Mouse (Mus musculus): ENCODE measurements around the gene Chd1.
"Not testable (repeated sequence)": the region's sequence is repeated elsewhere in the genome, so short reads cannot be mapped to it uniquely, and the experiment has no call there.

Gene Chd1

DNA sequence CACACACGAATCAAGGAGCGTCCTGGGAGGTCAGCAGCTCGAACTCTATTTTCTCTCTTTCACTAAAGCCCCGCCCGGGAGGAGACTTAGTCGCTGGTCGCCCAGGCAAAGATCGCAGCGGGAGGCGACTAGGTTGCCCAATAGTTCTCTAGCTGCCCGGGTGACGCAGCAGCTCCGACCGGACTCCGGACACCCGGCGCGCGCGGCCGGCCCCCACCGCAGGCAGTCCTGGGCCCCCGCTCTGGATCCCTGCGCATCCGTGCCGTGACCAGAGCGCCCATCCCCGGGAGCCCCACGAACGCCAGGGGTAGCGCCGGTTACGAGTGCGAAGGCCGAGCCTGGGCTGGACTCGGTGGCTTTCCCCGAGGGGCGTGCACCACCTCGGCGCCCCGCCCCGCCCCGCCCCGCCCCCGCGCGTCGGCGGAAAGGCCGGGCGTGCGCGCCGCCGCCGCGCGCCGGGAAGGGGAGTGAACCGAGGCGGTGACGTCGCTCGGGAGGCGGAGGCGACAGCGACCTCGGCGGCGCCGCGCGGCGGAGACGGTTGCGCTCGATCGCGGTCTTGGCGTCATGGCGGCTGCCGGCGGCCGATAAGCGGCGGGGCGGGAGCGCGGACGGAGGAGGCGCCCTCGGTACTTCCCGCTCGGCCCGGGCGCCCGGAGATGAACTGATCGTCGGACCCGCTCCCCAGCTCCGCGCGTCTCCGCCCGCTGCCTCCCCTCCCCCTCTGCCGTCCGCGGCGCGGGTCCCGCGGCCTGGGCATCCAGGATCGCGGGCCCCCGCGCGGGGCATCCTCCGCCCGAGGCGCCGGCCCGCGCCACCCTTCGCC is at the start of gene Chd1:
TSS of gene Chd1 (plus strand) at position 493 of the 826 bp plus-strand sequence.
- DNase-seq: peak; percentile 87

DNA sequence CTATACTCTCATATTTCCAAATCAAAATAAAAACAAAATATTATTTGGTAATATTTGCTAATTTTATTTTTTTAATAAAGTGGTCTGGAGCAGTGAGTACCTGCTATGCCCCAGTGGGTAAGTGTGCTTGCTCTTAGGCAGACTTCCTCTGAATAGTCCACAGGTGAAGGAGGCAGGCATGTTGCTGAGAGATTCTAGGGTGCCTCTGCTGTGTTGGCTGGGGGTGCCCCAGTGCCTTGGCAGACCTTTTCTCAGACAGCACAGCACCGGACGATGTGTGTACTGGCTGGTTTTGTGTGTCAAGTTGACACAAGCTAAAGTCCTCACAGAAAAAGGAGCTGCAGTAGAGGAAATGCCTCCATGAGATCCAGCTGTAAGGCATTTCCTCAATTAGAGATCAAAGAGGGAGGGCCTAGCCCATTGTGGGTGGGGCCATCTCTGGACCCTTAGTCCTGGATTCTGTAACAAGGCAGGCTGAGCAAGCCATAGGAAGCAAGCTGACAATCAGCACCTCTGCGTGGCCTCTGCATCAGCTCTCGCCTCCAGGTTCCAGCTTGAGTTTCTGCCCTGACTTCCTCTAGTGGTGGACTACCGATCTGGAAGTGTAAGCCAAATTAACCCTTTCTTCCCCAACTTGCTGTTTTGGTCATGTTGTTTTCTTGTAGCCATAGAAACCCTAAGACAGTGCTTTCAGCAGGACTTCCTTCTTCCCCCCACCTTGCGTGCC is 47.7 kb upstream of the Chd1 start:
- no peak for DNase-seq

DNA sequence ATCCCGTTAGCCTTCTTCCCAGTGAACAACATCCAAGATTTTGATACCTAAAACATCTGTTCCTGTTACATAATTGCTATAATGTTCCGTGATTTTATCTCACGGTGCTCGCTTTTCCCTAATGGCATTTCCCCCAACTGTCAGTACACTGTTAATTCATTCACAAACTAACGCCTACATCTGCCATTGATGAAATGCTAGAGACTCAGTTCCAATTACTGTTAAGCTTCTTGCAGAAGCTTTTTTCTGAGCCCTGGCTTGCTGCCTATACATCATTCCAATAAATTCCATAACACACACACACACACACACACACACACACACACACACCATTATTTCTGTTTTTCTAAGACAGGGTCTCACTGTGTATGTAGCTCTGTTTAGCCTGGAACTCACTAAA is 31.9 kb upstream of the Chd1 start:
- no peak for DNase-seq

DNA sequence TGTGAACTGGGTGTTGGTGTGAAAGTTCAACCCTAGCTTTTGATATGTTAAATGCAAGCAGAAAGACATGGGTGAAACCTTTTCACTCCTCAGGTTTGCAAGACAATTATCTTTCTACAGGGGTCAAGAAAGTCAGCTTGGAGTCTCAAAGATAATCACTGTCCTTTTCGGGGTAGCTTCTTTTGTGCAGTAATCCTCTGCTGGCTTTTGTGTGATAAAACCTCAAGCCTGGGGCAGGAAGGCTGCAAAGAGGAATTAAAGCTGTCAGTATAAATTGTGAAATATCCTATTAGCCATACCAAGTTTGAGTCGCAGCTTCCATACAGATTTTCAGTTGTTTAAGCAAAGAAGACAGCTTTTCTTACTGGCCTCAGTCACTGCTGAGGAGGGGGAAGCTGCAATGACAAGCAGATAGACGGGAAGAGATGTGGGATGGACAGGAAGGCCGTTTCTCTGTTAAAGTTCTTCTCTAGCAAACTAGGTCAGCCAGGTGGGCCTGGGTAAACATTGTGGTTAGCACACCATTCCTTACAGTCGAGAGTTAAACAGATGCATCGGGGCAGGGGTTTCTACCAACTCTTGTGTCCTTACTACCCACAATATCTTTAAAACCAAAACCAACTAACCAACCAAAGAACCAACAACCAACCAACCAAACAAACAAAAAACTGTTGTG is 26.7 kb upstream of the Chd1 start:
- DNase-seq: peak; percentile 75

DNA sequence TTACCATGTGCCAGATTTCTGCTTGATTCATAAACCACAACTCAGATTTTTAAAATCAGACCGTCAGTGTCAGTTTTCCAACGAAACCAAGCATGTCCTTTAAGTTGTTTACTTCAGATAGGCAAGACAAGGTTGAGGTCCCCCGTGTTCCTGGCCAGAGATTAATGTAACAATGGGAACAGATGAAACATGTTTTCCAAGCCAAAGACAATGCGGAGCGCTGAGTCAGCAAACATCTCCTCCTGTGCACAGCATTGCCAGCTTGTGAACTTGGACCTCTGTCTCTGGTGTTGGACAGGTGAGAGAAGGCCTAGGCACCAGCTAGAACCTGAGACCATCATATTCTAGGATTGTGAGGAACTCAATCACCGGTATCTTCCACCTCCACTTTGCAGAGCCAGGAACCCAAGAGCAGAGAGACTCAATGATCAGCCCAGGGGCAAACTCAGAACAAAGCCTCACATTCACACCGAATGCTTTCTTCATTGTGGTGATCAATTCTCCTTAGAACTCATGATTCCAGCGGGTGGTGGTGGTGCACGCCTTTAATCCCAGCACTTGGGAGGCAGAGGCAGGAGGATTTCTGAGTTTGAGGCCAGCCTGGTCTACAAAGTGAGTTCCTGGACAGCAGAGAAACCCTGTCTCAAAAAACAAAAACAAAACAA is 24.7 kb upstream of the Chd1 start:
- no peak for DNase-seq

DNA sequence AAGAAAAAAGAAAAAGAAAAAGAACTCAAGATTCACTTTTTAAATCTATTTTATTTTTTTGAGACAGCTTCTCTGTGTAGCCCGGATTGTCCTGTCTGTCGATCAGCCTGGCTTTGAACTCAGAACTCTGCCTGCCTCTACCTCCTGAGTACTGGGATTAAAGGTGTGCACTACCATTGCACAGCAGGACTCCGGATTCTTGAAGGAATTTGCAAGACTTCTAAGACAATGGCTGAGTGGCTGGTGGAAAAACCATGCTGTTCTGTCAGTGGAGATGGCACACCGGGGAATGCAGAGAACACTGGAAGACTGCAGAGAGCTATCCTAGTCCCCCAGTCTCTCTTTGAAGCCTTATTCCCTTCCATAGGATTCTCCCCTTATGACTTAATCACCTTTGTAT is 24.1 kb upstream of the Chd1 start:
- no peak for DNase-seq

DNA sequence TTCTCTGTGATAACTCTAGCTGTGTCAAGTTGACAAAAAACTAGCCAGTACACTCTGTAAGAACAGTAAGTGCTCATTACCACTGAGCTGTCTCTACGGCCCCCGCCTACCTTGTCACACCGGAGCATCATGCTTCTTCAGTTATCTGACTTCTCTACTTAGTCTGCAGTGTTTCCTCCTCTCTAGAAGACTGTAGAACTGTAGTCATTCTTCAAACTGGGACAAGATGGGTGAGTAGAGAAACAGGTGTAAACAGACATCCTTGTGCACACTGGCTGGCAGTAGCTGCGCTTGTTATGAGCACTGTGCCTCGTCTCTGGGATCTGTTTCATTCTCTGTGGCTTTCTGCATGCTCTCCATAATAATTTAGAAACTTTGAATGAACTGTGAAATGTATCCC is 18.4 kb upstream of the Chd1 start:
- peak; percentile 49 for DNase-seq

DNA sequence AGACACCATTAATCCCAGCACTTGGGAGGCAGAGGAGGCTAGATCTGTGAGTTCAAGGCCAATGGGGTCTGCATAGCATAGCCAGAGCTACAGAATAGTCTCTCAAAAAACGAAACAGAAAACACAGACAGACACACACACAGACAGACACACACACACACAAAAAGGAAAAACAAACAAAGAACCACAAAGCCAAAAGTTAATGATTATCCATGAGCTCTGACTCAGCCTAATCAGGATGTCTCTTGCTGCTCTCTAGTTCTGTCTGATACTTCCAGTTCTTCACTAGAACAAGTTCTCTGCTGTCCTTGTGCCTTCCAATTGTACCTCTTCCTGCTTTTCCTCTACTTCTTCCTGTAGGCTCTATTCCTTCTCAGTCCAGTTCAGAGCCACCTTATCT is 14.5 kb upstream of the Chd1 start:
- no peak for DNase-seq

DNA sequence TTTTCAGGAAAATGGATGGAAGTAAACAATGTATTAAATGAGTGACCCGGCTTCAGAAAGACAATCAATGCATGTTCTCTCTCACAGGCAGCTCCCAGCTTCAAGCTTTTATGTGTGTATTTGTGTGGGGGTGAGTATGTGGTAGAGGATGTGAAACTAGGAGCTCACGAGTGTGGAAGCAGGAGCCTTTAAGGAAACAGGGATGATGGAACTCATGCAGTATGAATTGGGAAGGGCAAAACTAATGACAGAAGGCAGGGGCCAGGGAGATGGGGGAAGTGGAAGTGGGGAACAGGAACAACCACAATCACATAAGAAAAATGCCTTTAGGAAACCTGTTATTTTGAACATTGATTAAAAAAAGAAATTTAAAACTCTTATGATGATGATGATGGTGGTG is 9.2 kb upstream of the Chd1 start:
- no peak for DNase-seq

DNA sequence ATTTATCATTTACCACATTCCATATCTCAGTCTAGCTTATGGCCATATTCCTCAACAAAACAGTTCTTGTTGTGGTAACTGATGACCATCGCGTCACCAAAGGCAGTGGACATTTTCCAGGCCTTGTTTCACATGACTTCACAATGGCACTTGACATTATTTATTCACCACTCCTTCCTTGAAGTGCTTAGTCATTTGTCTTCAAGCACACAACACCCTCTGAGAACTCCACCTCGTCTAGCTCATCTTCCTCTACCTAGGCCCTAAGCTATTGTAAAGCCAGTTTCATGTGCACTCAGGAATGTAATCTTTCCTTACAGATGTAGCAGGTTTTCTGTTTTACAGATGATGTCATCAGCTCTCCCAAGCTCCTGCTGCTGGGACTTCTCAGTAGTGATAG is 5.8 kb upstream of the Chd1 start:
- DNase-seq: no peak

DNA sequence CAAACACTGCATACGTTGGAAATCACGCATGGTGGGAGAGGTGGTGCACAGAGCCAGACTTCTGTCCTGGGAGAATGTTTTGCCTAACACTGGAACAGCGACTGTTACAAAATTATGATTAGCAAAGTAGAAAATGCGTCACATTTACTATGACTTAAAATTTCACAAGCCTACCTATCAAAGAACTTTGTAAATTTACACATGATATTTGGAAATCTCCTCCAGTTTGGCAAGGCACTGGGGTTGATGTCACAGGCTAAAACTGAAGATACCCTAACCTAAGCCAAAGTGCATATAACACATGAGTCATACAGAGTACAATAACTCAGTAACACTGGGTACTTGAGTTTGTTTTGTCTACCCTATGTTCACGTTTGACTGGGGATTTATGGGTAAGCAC is 3.3 kb upstream of the Chd1 start:
- DNase-seq: no peak

DNA sequence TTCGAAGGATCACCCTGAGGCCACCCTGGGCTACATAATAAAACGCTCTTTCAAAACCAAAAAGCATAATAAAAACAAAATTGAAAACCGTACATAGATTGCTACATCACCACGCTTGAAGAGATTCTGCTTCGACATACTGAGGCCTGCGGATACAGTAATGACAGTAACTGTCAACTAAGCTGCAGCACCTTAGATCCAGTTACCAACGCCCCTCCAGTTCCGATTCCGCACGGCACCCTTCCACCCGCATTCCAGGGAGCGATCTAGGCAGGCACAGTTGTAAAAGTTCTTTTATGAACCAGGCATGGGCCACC is 651 bp upstream of the Chd1 start:
- DNase-seq: no peak

DNA sequence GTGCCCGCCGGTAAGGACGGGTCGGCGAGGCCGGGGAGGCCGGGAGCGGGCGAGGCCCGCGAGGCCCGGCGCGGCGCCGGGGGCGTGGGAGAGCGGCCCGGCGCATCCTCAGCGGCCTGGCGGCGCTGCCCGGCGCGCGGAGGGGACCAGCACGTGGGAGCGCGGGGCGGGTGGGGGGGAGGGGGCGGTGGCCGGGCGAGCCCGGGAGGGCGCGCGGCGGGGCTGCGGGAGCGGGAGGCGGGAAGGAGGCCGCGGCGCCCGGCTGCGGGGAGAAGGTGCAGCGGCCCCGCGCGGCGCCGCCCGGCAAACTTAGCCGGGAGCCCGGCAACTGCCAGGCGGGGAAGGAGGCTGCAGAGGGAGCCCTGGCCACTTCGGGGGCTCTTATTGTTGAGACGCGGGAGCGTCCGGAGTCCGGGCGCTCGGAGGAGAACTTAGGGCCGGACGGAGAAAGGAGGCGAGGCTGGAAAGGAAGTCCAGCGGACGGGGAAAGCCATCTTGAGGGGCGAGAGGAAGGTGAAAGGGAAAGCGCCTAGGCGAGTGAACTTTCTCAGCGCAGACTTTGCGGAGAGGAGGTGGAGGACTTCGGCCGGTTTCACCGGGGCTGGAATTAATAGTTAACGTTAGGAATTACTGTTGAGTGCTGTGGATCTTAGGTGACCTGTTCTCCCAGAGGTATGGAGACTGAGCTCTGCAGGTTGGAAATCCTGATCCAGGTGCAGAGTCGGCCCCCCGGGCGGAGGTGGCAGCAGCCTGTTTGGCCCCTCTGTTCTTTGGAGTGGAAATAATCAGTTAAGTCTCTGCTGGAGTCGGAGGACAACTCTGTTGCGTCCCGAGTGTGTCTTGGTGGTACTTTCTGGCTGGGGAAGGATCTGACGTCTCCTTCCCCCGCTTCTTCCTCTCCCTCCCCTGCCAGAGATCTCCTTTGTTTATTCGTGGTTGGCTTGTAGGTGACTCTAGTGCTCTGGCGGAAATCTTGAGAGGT is 827 bp downstream of the Chd1 start:
- DNase-seq: peak; percentile 74

DNA sequence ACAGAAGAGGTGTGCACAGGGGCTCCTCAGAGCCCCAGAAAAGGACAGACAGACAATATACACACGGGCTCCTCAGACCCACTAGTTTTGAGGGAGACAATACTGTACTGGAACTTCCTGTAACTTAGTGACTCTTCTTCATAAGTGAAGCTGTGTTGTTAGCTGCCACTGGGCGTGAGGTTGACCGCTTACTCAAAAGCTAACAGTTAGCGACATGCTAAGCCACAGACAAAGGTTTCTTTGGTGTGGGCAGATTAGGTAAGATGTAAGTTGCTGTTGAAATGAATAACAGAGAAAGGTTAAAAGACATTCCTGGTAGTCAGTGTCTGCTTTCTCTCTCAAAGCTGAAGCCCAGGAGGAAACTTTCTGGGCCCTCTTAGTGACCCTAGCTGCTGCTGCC is 9.7 kb downstream of the Chd1 start:
- DNase-seq: no peak

DNA sequence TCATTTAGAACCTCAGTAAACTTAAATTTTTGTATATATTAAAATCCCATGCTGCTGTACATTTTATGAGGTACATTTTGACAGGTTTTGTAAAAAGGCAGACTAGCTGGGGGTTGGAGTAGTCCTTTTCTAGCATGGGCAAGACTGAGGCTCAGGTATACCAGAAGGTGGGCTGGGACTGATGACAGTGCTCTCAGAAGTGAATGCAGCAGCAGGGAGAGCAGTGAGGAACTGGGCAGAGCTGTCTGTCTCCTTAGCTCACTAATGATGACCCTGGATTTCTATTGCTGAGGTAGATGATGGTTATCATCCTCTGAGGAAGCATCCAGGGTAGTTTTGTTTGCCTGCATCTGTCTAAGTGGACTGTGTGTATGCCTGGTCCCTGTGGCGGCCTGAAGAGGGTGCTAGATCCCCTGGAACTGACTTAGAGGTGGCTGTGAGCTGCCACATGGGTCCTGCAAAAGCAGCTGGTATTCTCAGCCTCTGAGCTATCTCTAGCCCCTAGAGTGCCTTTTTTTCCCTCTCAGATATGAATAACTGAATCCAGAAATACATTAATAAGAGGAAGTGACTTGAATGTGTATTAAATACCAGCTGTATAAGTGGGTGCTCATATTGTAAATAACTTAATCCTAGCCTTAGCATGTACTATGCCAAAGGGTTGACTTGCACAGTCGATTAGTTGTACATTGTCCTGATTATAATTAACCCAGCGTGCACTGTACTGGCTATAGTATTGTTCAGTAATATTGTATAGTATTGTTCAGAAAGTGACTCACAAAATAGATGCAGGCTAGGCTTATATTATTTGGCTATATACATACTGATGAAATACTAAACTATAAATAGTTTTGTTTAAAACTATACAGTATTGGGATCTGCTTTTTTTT is 10.5 kb downstream of the Chd1 start:
- DNase-seq: peak; percentile 66

DNA sequence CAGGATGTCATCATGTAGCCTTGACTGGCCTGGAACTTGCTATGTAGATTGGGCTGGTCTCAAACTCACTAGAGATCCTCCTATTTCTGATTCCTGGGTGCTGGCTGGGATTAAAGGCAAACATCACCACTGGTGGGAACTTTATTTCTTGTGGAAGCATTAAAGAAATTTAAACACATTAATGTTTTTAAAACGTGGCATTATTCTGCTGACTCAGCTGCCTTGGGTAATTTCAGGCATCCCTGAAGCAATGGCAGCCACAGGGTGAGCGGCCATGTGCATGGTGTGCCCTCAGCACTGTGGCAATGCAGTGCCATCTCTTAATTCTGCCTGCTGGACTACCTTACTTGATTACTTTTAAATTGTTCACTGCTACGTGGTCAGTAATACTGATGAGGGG is 11.2 kb downstream of the Chd1 start:
- DNase-seq: no peak

DNA sequence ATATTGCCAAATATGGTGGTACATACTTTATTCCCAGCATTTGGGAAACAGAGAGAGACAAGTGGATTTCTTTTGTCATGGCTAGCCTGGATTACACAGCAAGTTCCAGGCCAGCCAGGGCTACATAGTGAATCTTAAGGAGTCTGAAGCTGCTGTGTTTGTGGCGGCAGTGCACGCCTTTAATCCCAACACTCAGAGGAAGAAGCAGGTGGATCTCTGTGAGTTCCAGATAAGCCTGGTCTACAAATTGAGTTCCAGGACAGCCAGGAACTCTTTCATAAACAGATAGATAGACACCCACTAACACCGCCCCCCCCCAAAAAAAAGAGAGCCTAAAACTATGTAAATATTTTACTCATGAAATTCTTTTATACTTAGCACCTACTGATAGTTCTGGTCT is 16.1 kb downstream of the Chd1 start:
- DNase-seq: no peak

DNA sequence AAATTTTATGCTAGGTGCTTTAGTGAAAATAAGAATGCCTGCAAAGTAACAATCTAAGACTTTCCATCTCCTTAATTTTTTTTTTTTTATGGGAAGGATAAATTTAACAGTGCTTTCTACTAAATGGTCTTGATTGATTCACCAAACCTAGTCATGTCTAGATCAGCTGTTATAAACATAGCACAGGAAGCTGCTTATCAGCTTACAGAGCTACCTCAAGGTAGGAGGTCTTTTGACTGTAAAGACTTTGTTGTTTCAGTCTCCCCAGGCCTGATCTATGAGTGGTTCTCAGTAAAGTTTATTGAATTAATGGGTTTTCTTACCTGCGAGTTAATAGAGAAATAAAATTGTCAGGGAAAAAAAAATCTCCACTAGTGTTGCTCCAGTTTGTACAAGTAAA is 18.5 kb downstream of the Chd1 start:
- DNase-seq: no peak

DNA sequence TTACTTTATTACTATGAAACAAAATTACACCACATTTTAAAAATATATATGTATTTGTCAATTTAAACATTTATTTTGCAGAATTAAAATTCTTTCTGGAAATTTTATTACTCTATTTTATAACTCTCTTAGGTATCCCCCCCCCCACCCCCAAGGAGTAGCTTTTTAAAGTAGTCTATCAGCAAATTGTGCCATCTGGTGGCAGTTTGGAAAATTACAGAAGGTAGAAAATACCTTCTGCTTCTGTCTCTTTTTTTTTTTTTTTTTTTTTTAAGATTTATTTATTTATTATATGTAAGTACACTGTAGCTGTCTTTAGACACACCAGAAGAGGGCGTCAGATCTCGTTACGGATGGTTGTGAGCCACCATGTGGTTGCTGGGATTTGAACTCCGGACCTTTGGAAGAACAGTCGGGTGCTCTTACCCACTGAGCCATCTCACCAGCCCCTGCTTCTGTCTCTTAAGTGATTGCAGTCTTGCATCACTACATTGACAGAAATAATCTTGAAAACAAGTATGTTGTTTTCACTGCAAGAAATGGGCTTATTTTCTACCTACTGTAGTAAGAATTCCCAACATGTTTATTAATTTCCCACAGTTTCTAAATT is 19.2 kb downstream of the Chd1 start:
- DNase-seq: not testable (repeated sequence)

DNA sequence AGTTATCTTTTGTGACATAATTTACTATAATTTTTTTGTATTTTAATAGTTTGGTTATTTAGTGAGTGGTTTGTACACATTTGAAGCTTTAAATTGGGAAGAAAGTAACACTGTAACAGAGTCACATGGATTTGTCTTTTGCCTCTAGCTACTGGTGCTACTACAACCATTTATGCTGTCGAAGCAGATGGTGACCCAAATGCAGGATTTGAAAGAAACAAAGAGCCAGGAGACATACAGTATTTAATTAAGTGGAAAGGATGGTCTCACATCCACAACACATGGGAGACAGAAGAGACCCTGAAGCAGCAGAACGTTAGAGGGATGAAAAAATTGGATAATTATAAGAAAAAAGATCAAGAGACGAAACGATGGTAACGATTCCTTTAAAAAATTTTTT is 26.9 kb downstream of the Chd1 start:
- DNase-seq: no peak

Data from thymus, postnatal 25 days (tissue).